Mouse (Mus musculus) olfactory bulb, adult 2 months (tissue): ENCODE results near the gene Pipox. TPM values are rescaled to one million over a fixed set of nuclear protein-coding genes. Genes with fewer than 3 reads are reported as not detected.

ENCODE experiments used
- H3K27ac ChIP-seq: fragments of 200-500 bp; 2 replicates; pipeline ENCODE4 v1.5.1; 2012; ENCODE audit warnings: low read depth, low read length; ENCODE audit not compliant: insufficient read depth
- H3K4me1 ChIP-seq: fragments of 200-500 bp; 2 replicates; pipeline ENCODE4 v1.6.1; 2012; ENCODE audit warnings: low read length; ENCODE audit not compliant: control insufficient read depth, insufficient read depth
- H3K4me3 ChIP-seq: fragments of 200-500 bp; 2 replicates; pipeline ENCODE4 v1.5.1; 2012; ENCODE audit warnings: mild to moderate bottlenecking, low read depth, low read length, moderate library complexity; ENCODE audit not compliant: insufficient read depth
- CTCF ChIP-seq: fragments of 200-500 bp; IDR thresholded peaks from 2 replicates; pipeline ENCODE4 v1.5.1; 2012; ENCODE audit warnings: low read depth, mild to moderate bottlenecking, low read length, moderate library complexity; ENCODE audit not compliant: insufficient read depth
- POLR2A ChIP-seq: fragments of 200-500 bp; IDR thresholded peaks from 2 replicates; pipeline ENCODE4 v1.6.1; 2012; ENCODE audit warnings: mild to moderate bottlenecking, low read depth, low read length, moderate library complexity; ENCODE audit not compliant: insufficient read depth
- WGBS: fragments of 180-500 bp; shearing (Covaris S2); methylation state at CpG from one replicate; pipeline ENCODE4 v1.1.7; 2018; 5-methylcytosine and 5-hydroxymethylcytosine counted together
- polyA plus RNA-seq: library from polyadenylated mRNA; stranded (reverse); fragments of >200 nt; gene quantifications from 2 replicates; pipeline ENCODE4 v1.2.4, GENCODE M21; 2012; ENCODE audit warnings: low replicate concordance; ENCODE audit not compliant: missing spikeins, insufficient read depth, insufficient read length

The Pipox gene
- polyA plus RNA-seq, 1 experiment: not detected

GRCm38 (mm10) chr11:77832541-77832940 is 61.4 kb downstream of the Pipox start:
- Histone ChIP-seq H3K4me1 (peaks cover 3% of the 10 kb centered on the region), H3K27ac (no peak overlapping the region), H3K4me3 (no peak overlapping the region)
- 70% methylated on average over 4 of the region's 4 CpGs for WGBS
- TF ChIP-seq CTCF (no peak), POLR2A (no peak)

GRCm38 (mm10) chr11:77830875-77831274 is 63.0 kb downstream of the Pipox start:
- no peak overlapping the region for H3K4me3 ChIP-seq
- WGBS: 43% methylated on average over 7 of the region's 7 CpGs
- peaks cover 9% of the 10 kb centered on the region for H3K4me1 ChIP-seq
- no peak overlapping the region for H3K27ac ChIP-seq
- TF ChIP-seq CTCF (no peak), POLR2A (no peak)

Other genes with a start within 250 kb of the Pipox start
- 249 TPM in 1 of 2 replicates, not detected in the other for gene Nufip2, start 207.9 kb downstream of the Pipox start, polyA plus RNA-seq
- gene Cryba1, start 168.8 kb downstream of the Pipox start, polyA plus RNA-seq: not detected in 2 replicates
- gene Myo18a, start 130.8 kb downstream of the Pipox start, polyA plus RNA-seq: 284 TPM in 1 of 2 replicates, not detected in the other
- not detected in 2 replicates for gene Gm10277, start 106.3 kb downstream of the Pipox start, polyA plus RNA-seq
- gene Sez6, start 36.7 kb upstream of the Pipox start, polyA plus RNA-seq: 109 TPM in 1 of 2 replicates, not detected in the other
- gene Phf12, start 88.7 kb upstream of the Pipox start, polyA plus RNA-seq: 389 TPM in 1 of 2 replicates, not detected in the other
- not detected in 2 replicates for gene Dhrs13, start 138.2 kb upstream of the Pipox start, polyA plus RNA-seq
- gene Flot2, start 143.8 kb upstream of the Pipox start, polyA plus RNA-seq: not detected in 2 replicates
- gene Eral1, start 186.3 kb upstream of the Pipox start, polyA plus RNA-seq: not detected in 2 replicates
- gene Fam222b, start 200.6 kb upstream of the Pipox start, polyA plus RNA-seq: not detected in 2 replicates